Mouse (Mus musculus): Measurements from ENCODE around the gene Crybg1.

GRCm38 (mm10) chr10:44003551-44004151 is 145.0 kb downstream of the Crybg1 start:
- TF ChIP-seq CTCF (IDR thresholded peaks at IDR 0.05; ENCODE audit: low read depth, low read length) (no peak), EP300 (IDR thresholded peaks at IDR 0.05; ENCODE audit: insufficient read depth, low read depth, low read length) (no peak), POLR2A (IDR thresholded peaks at IDR 0.05; ENCODE audit: insufficient read depth, low read length) (no peak)

All from ES-Bruce4 (cell line).